Mouse (Mus musculus) testis, postnatal 10 days (tissue): Measurements from ENCODE around the gene Cfdp1.
"Not testable (repeated sequence)": the region's sequence is repeated elsewhere in the genome, so short reads cannot be mapped to it uniquely, and the experiment has no call there.

Experiments
- DNase-seq: peaks from one replicate; pipeline ENCODE4 v3.0.0; 2021; ENCODE audit warnings: low spot score

The Cfdp1 gene

DNA sequence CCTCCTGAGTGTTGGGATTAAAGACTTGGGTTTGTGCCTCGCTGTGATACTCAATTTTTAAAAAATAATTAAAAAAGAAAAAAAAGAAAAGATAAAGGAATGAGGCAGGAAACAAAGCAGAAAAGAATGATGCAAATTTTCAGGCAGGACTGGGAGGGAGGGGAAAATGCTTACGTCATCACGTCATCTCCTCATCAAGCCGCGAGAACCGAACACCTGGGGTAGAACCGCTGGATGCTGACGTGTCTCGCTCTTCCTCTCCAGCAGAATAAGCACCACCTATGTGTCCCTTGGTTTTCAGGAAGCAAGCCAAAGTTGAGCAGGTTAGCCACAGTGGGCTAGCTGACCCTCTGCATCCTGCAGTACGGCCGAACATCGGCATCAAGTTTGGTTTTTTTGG, 1.9 kb upstream of the Cfdp1 start:
- no peak for DNase-seq

DNA sequence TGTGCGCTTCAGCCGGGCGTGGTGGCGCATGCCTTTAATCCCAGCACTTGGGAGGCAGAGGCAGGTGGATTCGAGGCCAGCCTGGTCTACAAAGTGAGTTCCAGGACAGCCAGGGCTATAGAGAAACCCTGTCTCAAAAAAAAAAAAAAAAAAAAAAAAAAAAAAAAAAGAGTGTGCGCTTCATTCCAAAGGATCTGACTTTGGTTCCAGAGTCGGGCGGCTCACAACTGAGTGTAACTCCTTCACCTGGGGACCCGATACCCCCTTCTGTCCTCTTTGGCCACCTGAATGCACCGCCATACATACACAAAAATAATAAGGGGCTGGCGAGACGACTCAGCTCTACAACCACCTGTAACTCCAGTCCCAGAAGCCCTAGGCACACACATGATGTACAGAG, 872 bp downstream of the Cfdp1 start:
- DNase-seq = not testable (repeated sequence)

DNA sequence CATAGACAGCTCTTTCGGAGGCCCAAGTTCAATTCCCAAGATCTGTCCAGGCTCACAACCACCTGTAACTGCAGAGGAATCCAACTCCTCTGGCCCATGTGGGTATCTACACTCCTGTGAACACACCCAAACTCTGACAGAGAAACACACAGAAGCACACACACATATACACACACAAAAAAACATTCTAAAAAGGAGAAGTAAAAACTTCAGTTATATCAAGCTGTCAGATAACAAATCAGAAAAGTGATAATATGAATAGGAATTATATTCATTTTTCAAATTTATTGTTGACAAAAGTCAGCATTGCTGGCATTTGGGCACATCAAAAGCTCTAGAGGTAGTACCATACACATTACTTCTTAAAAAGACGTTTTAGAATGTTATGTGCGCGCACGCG, 7.3 kb downstream of the Cfdp1 start:
- DNase-seq = no peak

DNA sequence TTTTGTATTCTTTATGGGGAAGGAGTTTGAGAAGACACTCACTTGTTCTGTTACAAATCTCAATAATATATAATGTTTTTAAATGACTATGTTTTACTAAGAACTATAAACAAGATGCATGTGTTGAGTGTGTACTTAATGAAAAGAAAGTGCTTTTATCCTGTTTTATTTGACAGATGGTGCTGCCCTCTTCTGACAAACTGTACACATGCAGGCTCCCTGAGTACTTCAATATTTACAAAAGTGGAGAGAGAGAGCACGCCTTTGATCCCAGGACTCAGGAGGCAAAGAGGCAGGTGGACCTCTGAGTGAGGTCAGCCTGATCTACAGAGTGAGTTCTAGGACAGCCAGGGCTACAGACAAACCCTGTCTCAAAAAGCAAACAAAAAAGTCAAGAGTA, 18.6 kb downstream of the Cfdp1 start:
- no peak for DNase-seq

DNA sequence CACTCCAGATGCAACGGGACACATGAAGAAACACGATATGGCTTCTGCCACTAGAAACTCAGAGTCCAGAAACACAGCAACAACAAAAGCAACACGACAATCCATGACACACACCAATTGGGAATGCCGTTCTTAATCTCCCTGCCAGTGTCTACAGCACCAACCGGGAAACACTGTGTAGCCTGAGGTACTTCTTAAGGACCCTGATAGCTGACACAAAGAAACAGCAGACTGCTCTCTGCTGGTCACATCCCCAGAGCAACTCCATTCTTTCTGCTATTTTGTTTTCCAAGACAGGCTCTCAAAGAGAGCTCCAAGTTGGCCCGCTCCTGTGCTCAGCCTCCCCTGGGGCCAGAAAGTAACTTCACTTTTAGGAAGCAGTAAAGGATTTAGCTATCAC, 20.1 kb downstream of the Cfdp1 start:
- DNase-seq = no peak

DNA sequence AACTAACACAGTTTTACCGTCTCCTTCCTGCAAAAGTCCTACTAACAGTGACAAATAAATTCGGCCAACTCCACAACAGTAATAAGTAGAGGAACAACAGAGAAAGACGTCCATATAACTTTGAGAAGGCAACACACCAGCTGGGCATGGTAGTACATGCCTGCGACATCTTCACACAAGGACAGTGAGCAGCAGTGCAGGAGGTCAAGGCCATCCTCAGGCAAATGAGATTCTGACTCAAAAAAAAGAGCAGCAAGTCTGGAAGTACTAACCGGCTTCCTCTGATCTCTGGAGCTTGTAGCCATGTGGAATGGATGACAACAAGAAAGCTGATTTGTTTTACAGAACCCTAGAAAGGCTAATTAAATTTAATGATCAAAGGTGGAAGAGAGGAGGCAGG, 21.1 kb downstream of the Cfdp1 start:
- no peak for DNase-seq

DNA sequence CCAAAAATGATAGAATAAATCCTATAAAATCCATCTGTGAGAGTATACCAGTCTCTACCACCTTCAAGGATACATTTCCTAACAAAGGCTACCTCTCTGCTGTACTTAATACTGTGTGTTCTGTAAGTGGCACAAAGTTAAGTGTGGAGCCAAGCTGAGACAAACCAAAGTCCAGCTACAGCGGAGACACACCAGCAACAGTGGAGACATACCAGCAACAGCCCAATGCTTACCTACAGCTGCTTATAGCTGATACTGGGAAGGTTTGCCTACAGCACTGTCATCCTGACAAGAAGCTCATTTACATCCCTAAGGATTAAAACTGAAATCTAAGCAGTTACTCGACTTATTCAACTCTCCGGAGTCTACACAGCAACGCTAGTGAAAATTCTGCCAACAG, 22.1 kb downstream of the Cfdp1 start:
- DNase-seq = no peak

DNA sequence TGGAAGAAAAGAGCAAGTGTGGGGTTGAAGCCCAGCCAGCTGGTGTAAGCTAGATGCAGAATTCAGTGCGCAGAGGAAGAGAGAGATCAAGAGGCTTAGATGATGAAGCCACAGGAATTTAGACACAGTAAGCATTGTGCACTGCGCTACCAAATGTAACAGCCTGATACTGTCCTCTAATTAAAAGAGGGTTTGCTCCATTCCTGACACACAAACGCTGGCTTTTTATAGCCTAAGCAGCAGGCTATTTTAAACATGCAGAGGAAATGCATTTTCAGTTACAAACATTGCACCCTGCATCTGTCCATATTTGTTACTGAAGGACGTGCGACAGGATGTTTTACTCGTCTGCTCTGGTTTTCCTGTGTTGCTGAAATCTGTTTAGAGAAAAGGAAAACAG, 25.5 kb downstream of the Cfdp1 start:
- DNase-seq = no peak

DNA sequence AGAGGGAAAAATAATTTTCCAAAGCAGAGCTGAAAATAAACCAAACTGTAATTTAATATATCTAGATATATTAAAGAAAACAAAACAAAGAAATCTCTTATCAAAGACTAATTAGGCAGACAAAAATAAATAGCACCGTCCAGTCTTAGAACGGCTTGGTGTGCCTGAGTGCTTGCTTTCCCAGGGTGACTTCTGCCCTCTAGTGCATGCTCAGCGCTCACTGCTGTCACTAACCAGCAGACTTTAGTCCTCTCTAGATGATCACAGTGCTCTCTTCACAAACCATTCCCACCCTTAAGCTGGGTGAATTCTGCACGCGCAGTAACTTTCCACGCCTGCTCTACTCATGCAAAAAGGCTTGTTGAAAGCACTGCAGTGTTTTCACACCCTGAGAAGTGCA, 28.9 kb downstream of the Cfdp1 start:
- peak; percentile 51 for DNase-seq

DNA sequence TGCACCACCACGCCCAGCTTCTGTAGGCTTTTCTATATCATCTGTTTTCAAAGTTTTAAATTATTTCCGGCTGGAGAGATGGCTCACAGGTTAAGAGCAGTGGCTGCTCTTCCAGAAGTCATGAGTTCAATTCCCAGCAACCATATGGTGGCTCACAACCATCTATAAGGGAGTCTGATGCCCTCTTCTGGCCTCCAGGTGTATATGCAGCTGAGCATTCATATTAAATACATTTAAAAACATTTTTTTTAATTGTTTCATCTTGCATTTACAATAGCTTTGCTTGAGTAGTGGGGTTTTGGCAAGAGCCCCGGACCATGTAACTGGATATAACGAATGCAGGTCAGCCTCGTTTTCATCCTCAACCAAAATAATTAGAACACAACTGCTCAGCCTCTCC, 29.8 kb downstream of the Cfdp1 start:
- no peak for DNase-seq

DNA sequence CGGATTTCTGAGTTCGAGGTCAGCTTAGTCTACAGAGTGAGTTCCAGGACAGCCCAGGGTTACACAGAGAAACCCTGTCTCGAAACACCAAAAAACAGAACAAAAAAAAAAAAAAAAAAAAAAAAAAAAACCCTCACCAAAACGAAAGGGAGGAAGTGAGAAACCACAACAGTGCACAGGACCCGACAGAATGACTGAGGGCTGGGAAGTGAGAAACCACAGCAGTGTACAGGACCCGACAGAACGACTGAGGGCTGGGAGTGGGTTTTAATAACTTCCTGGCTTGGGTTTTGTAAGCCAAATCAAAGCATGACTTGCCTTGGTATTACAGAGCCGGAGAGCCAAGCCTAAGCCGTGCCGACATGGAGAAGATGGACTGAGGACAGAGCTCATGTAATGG, 32.9 kb downstream of the Cfdp1 start:
- no peak for DNase-seq

DNA sequence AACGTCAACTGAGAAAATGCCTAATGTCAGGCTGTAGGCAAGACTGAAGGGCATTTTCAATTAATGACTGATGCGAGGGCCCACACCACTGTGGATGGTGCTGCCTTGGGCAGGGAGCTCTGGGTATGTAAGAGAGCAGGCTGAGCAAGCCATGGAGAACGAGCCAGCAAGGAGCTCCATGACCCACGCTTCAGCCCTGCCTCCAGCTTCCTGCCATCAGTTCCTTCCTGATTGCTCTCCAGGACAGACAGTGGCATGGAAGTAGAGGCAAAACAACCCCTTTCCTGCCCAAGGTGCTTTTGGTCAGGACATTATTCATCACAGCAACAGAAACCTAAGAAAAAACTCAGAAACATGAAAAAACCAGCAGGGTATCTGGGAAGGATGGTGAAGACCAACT, 33.4 kb downstream of the Cfdp1 start:
- no peak for DNase-seq

DNA sequence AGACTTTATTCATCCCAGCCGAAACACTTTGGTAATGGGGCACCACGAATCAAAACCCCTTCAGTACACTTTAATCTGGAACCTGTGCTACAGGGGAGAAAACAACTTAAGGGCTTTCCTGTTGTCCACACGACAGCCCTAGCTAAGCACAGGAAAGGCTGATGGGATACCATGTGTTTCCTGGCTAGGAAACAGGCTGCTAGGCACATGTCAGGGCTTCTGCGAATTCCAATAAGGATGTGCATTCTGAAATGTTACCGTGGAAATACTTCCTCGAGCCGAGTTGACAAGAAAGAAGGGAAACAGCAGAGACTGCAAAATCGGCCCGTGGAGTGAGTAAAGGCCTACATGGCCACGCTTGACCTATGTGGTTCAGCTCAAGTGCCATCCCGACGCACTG, 34.1 kb downstream of the Cfdp1 start:
- no peak for DNase-seq

DNA sequence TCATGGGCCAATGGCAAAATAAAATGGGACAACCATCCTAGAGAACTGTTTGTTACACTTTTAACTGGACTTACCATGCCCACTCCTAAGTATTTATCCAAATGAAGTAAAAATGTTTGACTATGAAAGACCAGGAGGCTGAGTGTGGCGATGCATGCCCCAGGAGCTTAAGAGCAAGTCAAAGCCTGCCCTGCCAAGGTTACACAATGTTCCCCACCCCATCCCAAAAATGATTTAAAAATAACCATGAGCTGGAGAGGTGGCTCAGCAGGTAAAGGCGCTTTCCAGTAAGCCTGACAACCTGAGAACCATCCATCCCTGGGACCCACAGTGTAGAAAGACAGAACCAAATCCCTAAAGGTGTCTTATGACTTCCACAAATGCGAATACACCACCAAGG, 35.5 kb downstream of the Cfdp1 start:
- no peak for DNase-seq

DNA sequence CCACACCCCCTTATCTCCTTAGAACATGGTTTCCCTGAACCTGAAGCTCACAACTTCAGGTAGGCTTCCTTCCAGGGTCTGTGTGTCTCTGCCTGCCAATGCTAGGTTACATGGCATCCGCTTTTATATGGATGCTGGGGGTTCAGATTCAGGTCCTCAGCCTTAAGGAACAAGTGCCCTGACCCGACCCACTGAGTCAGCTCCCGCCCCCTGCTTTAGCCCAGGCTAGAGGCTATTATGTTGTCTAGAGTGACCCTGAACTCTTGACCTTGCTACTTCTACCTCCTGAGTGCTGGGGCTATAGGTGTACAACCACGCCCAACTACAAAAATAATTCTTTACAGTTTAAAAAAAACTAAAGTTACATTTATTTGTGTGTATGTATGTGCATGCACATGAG, 39.0 kb downstream of the Cfdp1 start:
- no peak for DNase-seq

DNA sequence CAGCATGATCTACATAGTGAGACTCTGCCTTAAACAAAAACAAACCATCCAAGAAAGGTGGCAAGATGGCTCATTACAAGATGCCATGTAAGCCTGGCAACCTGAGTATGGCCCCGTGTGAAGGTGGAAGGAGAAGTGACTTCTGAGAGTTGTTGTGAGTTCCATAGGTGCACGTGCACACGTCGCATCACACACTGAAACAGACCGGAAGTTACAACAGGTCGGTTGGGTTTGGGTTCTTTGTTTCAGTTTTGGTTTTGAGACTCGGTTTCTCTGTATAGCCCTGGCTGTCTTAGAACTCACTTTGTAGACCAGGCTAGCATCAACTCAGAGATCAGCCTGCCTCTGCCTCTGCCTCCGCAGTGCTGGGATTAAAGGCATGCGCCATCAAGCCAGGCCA, 40.3 kb downstream of the Cfdp1 start:
- DNase-seq = no peak

DNA sequence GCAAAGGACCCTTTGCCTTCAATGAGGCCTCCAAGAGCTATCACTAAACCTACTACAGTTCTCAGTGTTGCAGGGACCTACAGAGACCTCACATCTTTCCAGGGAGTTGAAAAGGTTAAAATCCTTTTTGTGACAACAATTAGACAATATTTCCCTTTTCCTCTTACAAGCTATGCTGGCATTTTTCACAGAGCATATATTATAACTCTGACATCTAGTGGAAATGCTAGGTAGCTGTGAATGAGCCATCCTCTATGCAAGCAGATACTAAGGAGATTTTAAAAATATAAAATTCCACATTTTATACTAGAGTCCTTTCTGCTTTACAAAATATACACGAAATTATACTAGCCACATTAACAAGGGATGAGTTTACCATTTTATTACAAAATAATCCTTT, 41.3 kb downstream of the Cfdp1 start:
- DNase-seq = no peak

DNA sequence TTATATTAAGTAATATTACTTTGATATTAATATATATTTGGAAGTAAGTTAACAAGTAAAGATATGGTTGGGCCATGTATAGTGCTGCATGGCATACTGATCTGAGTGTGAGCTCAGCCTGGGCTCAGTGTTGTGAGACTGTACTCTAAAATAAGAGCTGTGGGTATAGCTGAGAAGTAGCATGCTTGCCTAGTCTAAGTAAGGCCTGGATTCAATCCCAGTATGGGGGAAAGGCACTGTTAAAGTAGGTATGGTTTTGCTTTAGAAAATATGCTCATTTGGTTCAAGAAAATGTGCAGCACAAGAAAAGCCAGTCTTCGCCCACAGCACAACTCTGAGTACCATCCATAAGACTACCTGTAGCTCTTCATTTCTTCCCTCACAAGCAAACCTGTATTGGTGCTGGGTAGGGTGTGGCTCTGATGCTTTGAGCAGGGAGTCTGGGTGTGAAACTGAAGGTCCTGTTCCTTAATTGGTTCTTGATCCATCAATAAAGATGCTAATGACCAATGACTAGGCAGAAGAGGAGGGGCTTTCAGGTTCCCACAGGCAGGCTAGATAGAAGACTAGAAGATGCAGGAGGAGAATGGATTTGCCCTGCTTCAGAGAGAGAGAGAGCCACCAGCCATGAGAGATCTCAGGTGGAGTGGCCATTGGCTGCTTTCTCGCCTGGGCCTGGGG, 43.3 kb downstream of the Cfdp1 start:
- no peak for DNase-seq

DNA sequence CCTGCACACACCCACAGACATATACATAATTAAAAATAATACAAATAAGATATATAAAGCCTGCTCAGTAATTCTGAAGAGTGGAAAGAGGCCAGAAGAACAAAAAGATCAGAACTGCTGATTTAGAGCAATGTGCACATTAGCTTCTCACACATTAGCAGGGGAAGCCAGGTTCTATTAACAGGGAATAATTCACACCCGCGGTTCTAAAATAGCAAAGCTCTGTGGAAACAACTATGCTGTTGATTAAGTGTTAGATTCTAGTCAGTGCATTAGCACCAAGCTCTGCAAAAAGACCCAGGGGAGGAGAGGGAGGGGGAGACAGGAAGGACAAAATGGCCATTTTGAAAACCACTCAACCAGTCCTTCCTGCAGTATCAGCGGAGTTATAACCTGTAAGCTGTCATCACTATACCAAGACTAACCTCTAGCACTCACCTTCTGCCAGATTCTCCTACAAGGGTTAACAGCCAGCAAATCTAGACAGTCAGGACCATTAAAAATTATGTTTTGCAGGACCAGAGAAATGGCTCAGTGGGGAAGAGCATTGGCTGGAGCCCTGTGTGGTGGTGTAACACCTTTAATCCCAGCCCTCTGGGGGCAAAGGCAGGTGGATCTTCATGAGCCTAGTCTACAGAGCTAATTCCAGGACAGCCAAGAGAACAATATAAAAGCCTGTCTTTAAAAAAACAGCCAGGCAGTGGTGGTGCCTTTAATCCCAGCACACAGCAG, 45.0 kb downstream of the Cfdp1 start:
- no peak for DNase-seq

DNA sequence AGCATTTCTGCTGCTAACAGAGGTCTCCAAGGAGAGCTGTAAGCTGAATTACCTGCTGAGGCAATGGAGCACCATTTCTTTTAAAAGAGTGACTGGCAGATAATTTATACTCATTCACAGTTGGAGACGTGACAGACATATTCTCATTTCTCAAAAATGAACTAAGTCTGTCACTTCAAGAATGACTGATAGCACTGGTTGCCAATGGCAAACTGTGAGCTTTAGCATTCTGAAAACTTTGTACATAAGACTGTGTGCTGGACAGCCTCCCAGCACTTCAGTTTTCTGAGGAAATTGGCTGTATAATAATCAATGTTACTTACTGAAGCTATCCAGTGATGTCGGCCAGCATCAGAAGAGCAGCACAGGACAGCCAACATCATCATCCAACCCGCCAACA, 46.1 kb downstream of the Cfdp1 start:
- DNase-seq = no peak

DNA sequence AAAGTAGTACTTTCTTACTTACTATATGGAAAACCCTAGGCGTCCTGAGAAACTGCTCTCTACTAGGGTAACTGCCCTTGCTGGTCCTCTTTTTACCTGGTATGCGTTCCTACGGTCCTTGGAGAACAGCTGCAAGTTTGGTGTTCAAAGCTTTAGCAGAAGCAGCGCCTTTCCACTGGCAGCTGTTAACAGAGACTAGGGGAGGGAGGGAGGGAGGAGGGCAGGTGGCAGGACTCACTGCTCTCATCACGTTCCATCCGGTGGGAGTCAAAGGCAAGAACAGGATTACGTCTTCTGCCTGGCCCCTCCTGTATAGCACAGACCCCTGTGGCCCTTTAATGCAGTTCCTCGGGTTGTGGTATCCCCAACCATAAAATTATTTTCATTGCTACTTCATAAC, 50.7 kb downstream of the Cfdp1 start:
- no peak for DNase-seq

DNA sequence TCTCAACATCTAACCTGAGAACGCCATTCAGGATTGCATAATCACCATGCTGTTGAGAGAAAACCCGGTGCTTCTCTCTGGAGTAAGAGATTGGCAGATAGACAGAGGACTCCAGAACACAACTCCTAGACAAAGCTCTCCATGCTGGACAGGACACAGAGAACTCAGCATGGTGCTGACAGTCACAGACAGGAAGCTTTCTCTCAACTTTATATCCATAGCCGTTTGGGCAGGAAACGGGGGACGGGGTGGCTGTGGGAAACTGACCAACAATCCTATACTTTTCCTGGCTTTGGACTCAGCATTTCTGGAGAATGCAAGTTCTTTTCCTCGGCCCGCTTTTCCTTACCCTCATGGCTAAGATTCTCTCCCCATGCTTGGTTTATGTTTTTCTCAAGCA, 51.8 kb downstream of the Cfdp1 start:
- no peak for DNase-seq

DNA sequence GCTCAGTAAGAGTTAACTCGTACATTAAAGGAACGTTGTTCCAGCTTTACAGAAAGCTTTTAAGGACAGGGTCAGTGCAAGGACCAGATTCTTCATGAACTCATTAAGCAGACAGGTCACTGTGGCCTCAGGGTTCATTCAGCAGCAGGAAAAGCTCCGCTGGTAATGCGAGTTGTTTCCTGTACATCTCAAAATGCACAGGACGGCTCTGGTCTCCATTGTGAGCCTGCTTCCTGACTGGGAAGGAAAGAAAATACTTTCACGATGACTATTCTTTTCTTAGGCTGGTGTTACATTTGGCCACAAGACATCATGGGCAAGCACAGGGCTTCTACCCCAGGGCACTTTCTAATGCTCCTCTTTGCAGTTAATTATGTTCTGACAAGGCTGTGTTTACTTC, 52.6 kb downstream of the Cfdp1 start:
- DNase-seq = no peak

DNA sequence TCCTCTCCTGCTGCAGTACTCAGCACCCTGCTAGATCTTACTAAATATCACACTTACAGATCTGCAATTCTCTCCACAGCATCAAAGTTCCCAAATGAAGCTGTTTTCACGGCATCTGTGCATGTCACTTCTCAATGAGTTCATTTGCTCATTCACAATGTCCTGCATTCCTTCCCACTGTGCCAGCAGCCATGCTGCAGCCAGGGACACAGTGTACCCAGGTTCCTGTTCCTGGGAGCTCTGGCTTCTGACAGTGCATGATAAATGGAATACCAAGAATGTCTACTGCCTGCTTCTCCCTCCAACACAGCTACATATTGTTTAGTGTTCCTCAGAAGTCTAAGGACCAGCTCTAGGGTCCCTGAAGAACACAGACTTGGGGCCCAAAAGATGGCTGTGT, 57.6 kb downstream of the Cfdp1 start:
- no peak for DNase-seq
